Mouse (Mus musculus) embryonic facial prominence, embryonic 10.5 days (tissue): ENCODE results near the gene Map7. TPM values are rescaled to one million over a fixed set of nuclear protein-coding genes. Genes with fewer than 3 reads are reported as not detected.
A peak's percentile ranks its signal among the peaks of the same experiment; 100 is the strongest.

ENCODE experiments used
- DNase-seq: peaks from one replicate; pipeline ENCODE4 v3.0.0-alpha.2; 2017; ENCODE audit warnings: low spot score
- H3K27ac ChIP-seq: fragments of 300-500 bp; sonication (generic); replicated peaks from 2 replicates; pipeline ENCODE4 v1.5.1; 2016; ENCODE audit warnings: mild to moderate bottlenecking
- H3K27me3 ChIP-seq: fragments of 300-500 bp; sonication (generic); replicated peaks from 2 replicates; pipeline ENCODE4 v1.6.1; 2016; ENCODE audit warnings: low read depth, mild to moderate bottlenecking; ENCODE audit not compliant: poor library complexity, severe bottlenecking
- H3K36me3 ChIP-seq: fragments of 300-500 bp; sonication (generic); replicated peaks from 2 replicates; pipeline ENCODE4 v1.6.1; 2016; ENCODE audit warnings: mild to moderate bottlenecking, moderate library complexity
- H3K4me1 ChIP-seq: fragments of 300-500 bp; sonication (generic); 2 replicates; pipeline ENCODE4 v1.6.1; 2016
- H3K4me3 ChIP-seq: fragments of 300-500 bp; sonication (generic); 2 replicates; pipeline ENCODE4 v1.5.1; 2016; ENCODE audit warnings: mild to moderate bottlenecking, moderate library complexity
- H3K9me3 ChIP-seq: fragments of 300-500 bp; sonication (generic); 2 replicates; pipeline ENCODE4 v1.6.1; 2016; ENCODE audit warnings: mild to moderate bottlenecking
- WGBS: fragments of 180-500 bp; shearing (Covaris S2); methylation state at CpG from one replicate; pipeline ENCODE4 v1.1.7; 2016; 5-methylcytosine and 5-hydroxymethylcytosine counted together
- polyA plus RNA-seq: library from polyadenylated mRNA; unstranded; fragments of >200 nt; fragmentation: Nextera tagmentation; extraction: Ambion mirVana; gene quantifications from 2 replicates; pipeline ENCODE4 v1.2.1, GENCODE M21; 2016

Map7 gene
- polyA plus RNA-seq, 1 experiment from 2014 or later, result 6.6 TPM

GRCm38 (mm10) chr10:20125226-20125625 lies 23.0 kb upstream of the Map7 start:
- Histone ChIP-seq H3K27ac (no peak overlapping the region), H3K4me3 (no peak overlapping the region), H3K9me3 (no peaks in the 10 kb centered on the region), H3K4me1 (no peaks in the 10 kb centered on the region; the same call in 1 of the 2 replicates), H3K36me3 (no peaks in the 10 kb centered on the region), H3K27me3 (no peaks in the 10 kb centered on the region)
- peak; percentile 57 for DNase-seq
- WGBS, result 51% methylated on average over 4 of the region's 4 CpGs

- no peaks in the 10 kb centered on the region for H3K9me3 ChIP-seq
- DNase-seq, result no peak
- WGBS, result 91% methylated on average over 12 of the region's 12 CpGs
Measured at GRCm38 (mm10) chr10:20132933-20133652, 15.2 kb upstream of the Map7 start.

GRCm38 (mm10) chr10:20135350-20136058 lies 12.8 kb upstream of the Map7 start:
- 78% methylated on average over 15 of the region's 15 CpGs for WGBS
- H3K36me3 ChIP-seq, result no peaks in the 10 kb centered on the region
- H3K27ac ChIP-seq, result no peak overlapping the region
- no peaks in the 10 kb centered on the region for H3K9me3 ChIP-seq
- H3K4me1 ChIP-seq, result no peaks in the 10 kb centered on the region
- H3K4me3 ChIP-seq, result no peak overlapping the region
- H3K27me3 ChIP-seq, result no peaks in the 10 kb centered on the region
- no peak for DNase-seq

More at GRCm38 (mm10) chr10:20132933-20133652, 15.2 kb upstream of the Map7 start:
- Histone ChIP-seq H3K27me3 (no peaks in the 10 kb centered on the region), H3K4me1 (no peaks in the 10 kb centered on the region), H3K36me3 (no peaks in the 10 kb centered on the region), H3K4me3 (no peak overlapping the region), H3K27ac (no peak overlapping the region)

- no peaks in the 10 kb centered on the region for H3K9me3 ChIP-seq
- no peak overlapping the region for H3K27ac ChIP-seq
- no peaks in the 10 kb centered on the region for H3K27me3 ChIP-seq
- DNase-seq, result no peak
- no peak overlapping the region for H3K4me3 ChIP-seq
- H3K4me1 ChIP-seq, result no peaks in the 10 kb centered on the region
- 87% methylated on average over 1 of the region's 1 CpGs for whole genome bisulfite sequencing
- no peaks in the 10 kb centered on the region for H3K36me3 ChIP-seq
Measured at GRCm38 (mm10) chr10:20136505-20136904, 11.8 kb upstream of the Map7 start.

- H3K4me3 ChIP-seq, result no peak overlapping the region
- H3K9me3 ChIP-seq, result no peaks in the 10 kb centered on the region
- no peak overlapping the region for H3K27ac ChIP-seq
- H3K27me3 ChIP-seq, result peaks cover 6% of the 10 kb centered on the region
- DNase-seq, result no peak
- no peaks in the 10 kb centered on the region for H3K36me3 ChIP-seq
- WGBS, result 70% methylated on average over 17 of the region's 17 CpGs
- no peaks in the 10 kb centered on the region for H3K4me1 ChIP-seq
Measured at GRCm38 (mm10) chr10:20141376-20141775, 6.9 kb upstream of the Map7 start.

GRCm38 (mm10) chr10:20148773-20149120 lies 476 bp downstream of the Map7 start:
- Histone ChIP-seq H3K27ac (peak overlapping the region; percentile 80), H3K9me3 (no peaks in the 10 kb centered on the region), H3K4me3 (peak overlapping the region; percentile 79), H3K4me1 (peaks cover 21% of the 10 kb centered on the region), H3K36me3 (no peaks in the 10 kb centered on the region), H3K27me3 (peaks cover 53% of the 10 kb centered on the region)
- 1% methylated on average over 57 of the region's 58 CpGs for WGBS
- DNase-seq, result peak; percentile 73

- peak; percentile 71 for DNase-seq
- H3K27ac ChIP-seq, result peak overlapping the region; percentile 80
- peaks cover 53% of the 10 kb centered on the region for H3K27me3 ChIP-seq
- no peaks in the 10 kb centered on the region for H3K36me3 ChIP-seq
- under 1% methylated on average over 74 of the region's 74 CpGs for WGBS
- H3K4me3 ChIP-seq, result peak overlapping the region; percentile 79
- no peaks in the 10 kb centered on the region for H3K9me3 ChIP-seq
- peaks cover 21% of the 10 kb centered on the region for H3K4me1 ChIP-seq
Measured at GRCm38 (mm10) chr10:20149121-20149834, 1.0 kb downstream of the Map7 start.

GRCm38 (mm10) chr10:20149835-20150355 lies 1.6 kb downstream of the Map7 start:
- no peaks in the 10 kb centered on the region for H3K36me3 ChIP-seq
- WGBS, result 4% methylated on average over 13 of the region's 13 CpGs
- H3K4me3 ChIP-seq, result peak overlapping the region; percentile 79
- peaks cover 21% of the 10 kb centered on the region for H3K4me1 ChIP-seq
- H3K9me3 ChIP-seq, result no peaks in the 10 kb centered on the region
- DNase-seq, result peak; percentile 14
- no peak overlapping the region for H3K27ac ChIP-seq
- H3K27me3 ChIP-seq, result peaks cover 53% of the 10 kb centered on the region

GRCm38 (mm10) chr10:20152131-20152530 lies 3.9 kb downstream of the Map7 start:
- Histone ChIP-seq H3K27ac (no peak overlapping the region), H3K4me3 (no peak overlapping the region), H3K4me1 (peaks cover 21% of the 10 kb centered on the region), H3K9me3 (no peaks in the 10 kb centered on the region), H3K36me3 (no peaks in the 10 kb centered on the region), H3K27me3 (peaks cover 40% of the 10 kb centered on the region)
- DNase-seq, result no peak
- 93% methylated on average over 1 of the region's 1 CpGs for WGBS

GRCm38 (mm10) chr10:20153507-20153906 lies 5.2 kb downstream of the Map7 start:
- WGBS, result 50% methylated on average over 2 of the region's 2 CpGs
- Histone ChIP-seq H3K27ac (no peak overlapping the region), H3K27me3 (peaks cover 26% of the 10 kb centered on the region), H3K9me3 (no peaks in the 10 kb centered on the region), H3K36me3 (no peaks in the 10 kb centered on the region), H3K4me3 (no peak overlapping the region), H3K4me1 (peaks cover 18% of the 10 kb centered on the region)
- no peak for DNase-seq

- 0 out of 2 replicates have a peak, but pooled peaks cover 3% of the 10 kb centered on the region for H3K4me1 ChIP-seq
- no peak overlapping the region for H3K4me3 ChIP-seq
- H3K36me3 ChIP-seq, result no peaks in the 10 kb centered on the region
- H3K27ac ChIP-seq, result no peak overlapping the region
- peaks cover 7% of the 10 kb centered on the region for H3K27me3 ChIP-seq
- 75% methylated on average over 7 of the region's 7 CpGs for WGBS
- no peaks in the 10 kb centered on the region for H3K9me3 ChIP-seq
- no peak for DNase-seq
Measured at GRCm38 (mm10) chr10:20155401-20155800, 7.1 kb downstream of the Map7 start.

GRCm38 (mm10) chr10:20157021-20157726 lies 8.9 kb downstream of the Map7 start:
- H3K9me3 ChIP-seq, result no peaks in the 10 kb centered on the region
- 86% methylated on average over 8 of the region's 8 CpGs for WGBS
- H3K36me3 ChIP-seq, result no peaks in the 10 kb centered on the region
- H3K4me1 ChIP-seq, result 0 out of 2 replicates have a peak, but pooled peaks cover 3% of the 10 kb centered on the region
- DNase-seq, result no peak
- no peaks in the 10 kb centered on the region for H3K27me3 ChIP-seq
- no peak overlapping the region for H3K4me3 ChIP-seq
- H3K27ac ChIP-seq, result no peak overlapping the region
